Mouse (Mus musculus) gastrocnemius, adult 2 months (tissue): ENCODE measurements around the gene Ube3c. TPM values are rescaled to one million over a fixed set of nuclear protein-coding genes. Genes with fewer than 3 reads are reported as not detected.

ENCODE experiments used
- DNase-seq: peaks from one replicate; pipeline ENCODE4 v3.0.0; 2022
- H3K27ac ChIP-seq: fragments of 200-600 bp; 2 replicates; pipeline ENCODE4 v1.8.1; 2022; ENCODE audit warnings: mild to moderate bottlenecking
- H3K4me3 ChIP-seq: fragments of 200-600 bp; 2 replicates; pipeline ENCODE4 v1.8.1; 2022; ENCODE audit warnings: mild to moderate bottlenecking, moderate library complexity
- CTCF ChIP-seq: fragments of 200-600 bp; IDR thresholded peaks from 2 replicates; pipeline ENCODE4 v1.8.1; 2022; ENCODE audit warnings: antibody characterized with exemption, mild to moderate bottlenecking, moderate library complexity
- intact Hi-C: fragments of 180-260 bp; cut with DNase I; formaldehyde crosslinking; loops from one replicate; pipeline ENCODE4 v1.15.1; 2025
- total RNA-seq, 2 experiments: library from RNA; stranded (reverse); gene quantifications; 2 replicates each; pipeline ENCODE4 v1.2.3; 2021

The Ube3c gene
- total RNA-seq, 2 experiments from 2014 or later, result 35.9 to 36.3 TPM

DNA sequence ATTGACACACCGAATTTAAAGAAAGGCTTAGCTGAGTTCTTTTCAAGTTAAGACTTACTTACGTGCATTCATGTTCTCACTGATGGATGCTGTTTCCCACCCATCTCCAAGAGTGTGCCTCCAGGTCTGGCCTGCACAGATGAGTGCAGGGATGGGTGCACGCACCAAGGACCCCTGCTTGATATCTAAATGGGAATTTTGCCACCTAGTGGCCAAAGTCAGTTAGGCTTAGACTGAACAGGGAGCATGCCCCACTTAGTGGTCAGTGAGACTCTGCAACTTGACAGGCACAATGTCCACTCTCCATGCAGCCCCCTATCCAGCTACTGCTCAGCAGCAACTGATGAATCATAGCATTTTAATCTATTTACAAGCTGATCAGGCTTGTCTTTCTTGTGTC is 118.6 kb downstream of the Ube3c start:
- DNase-seq, result no peak

GRCm38 (mm10) chr5:29688352-29688751 is 119.3 kb downstream of the Ube3c start:
- no peak overlapping the region for H3K27ac ChIP-seq
- intact Hi-C loops, result no loop called here
- no peak for TF ChIP-seq CTCF
- H3K4me3 ChIP-seq, result no peak overlapping the region
- DNase-seq, result no peak

More for the DNA sequence above, 118.6 kb downstream of the Ube3c start:
- H3K27ac ChIP-seq, result no peak overlapping the region
- intact Hi-C loops, result loop anchor here (2.0 kb wide), 1 partner anchor 297 kb away; no protein-coding TSS in a partner anchor
- H3K4me3 ChIP-seq, result no peak overlapping the region
- TF ChIP-seq CTCF, result peak; percentile 70

- no peak for TF ChIP-seq CTCF
- no peak for DNase-seq
- Histone ChIP-seq H3K4me3 (no peak overlapping the region), H3K27ac (no peak overlapping the region)
- intact Hi-C loops, result no loop called here
These were observed 129.5 kb downstream of the Ube3c start for GRCm38 (mm10) chr5:29698493-29698892.

DNA sequence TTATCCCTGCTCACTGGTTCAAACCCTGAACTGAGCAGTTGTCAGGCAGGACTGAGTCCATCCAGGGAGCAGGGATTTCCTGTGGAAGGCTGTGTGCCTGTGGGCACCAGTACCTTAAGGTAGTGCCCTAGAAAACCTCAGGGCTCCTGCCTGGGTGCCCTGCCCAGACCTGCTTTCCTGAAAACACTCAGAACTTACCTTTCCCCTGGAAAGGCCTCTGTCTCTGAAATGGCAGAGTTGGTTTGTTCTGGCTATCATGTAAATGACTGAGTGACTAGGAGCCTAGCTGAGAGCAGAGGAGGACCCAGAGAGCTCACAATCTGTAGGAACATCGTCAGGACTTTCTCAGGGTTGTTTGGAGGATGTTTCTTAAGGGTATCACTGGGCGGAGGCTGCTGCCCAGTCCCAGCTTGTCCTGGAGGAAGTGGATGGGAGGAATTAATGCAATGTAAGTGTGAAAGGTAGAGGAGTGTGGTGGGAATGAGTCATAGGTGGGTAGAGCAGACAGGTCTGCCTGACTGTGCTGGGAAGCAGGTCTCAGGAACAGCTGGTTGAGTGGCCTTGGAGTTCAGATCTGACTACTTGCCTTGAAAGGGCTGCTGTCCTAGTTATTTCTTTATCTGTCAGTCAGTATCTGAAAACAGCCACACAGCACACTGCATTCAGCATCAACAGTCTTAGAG is 130.6 kb downstream of the Ube3c start:
- TF ChIP-seq CTCF, result no peak
- intact Hi-C loops, result no loop called here
- H3K27ac ChIP-seq, result no peak overlapping the region
- H3K4me3 ChIP-seq, result no peak overlapping the region
- DNase-seq, result no peak

DNA sequence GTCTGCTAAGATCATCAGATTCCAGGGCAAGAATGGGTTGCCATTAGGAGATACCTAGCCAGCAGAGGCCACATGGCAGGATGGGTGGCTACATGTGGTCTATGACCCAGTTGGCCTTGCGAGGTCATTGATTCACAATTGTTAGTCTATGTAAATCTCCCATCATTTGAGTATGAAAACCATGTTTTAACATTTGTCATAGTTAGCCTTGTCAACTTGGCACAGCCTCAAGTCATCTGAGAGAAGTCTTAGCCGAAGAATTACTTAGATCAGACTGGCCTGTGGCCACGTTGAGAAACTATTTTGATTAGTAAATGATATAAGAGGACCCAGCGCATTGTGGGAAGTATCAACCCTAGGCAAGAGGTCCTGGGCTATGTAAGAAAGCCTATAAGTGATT is 138.2 kb downstream of the Ube3c start:
- intact Hi-C loops, result no loop called here
- Histone ChIP-seq H3K27ac (no peak overlapping the region), H3K4me3 (no peak overlapping the region)
- no peak for TF ChIP-seq CTCF
- no peak for DNase-seq

GRCm38 (mm10) chr5:29708258-29708657 is 139.2 kb downstream of the Ube3c start:
- DNase-seq, result peak; percentile 26
- no peak overlapping the region for H3K4me3 ChIP-seq
- H3K27ac ChIP-seq, result 0 out of 2 replicates have a peak overlapping the region, but pooled peaks have one; percentile 2
- intact Hi-C loops, result no loop called here
- TF ChIP-seq CTCF, result no peak

DNA sequence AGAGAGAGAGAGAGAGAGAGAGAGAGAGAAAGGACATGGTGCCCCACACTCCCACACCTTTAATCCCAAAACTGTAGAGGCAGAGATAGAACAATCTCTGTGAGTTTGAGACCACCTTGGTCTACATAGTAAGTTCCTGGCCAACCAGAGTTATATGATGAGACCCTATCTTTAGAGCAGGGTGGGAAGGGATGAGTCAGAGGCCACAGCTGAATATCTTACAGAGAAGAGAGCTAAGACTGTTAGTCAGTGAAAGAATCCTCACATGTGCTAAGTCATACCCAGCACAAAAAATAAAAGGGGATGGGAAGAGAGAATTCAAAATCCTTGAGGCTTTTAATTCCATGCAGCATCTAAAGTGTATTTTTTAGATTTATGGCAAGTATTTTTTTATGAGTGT is 142.6 kb downstream of the Ube3c start:
- H3K4me3 ChIP-seq, result no peak overlapping the region
- intact Hi-C loops, result no loop called here
- DNase-seq, result no peak
- no peak overlapping the region for H3K27ac ChIP-seq
- no peak for TF ChIP-seq CTCF

DNA sequence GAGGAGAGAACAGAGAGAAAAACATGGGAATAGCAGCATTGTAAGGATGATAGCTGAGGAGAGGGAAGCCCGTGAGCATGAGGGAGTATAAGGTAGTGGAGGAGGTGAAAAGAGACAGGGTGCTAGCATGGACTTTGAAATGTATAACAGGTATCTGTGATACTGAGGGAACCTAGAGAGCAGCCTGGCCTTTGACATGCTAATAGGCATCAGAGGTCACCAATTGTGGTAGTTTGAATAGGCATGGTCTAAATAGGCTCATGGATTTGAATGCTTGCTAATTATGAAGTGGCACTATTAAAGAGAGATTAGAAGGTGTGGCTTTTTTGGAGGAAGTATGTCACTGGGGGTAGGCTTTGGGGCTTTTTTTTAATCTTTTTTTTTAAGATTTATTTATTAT is 143.9 kb downstream of the Ube3c start:
- no peak for DNase-seq
- intact Hi-C loops, result no loop called here
- no peak for TF ChIP-seq CTCF
- no peak overlapping the region for H3K4me3 ChIP-seq
- no peak overlapping the region for H3K27ac ChIP-seq

- Histone ChIP-seq H3K4me3 (no peak overlapping the region), H3K27ac (no peak overlapping the region)
- intact Hi-C loops, result no loop called here
- TF ChIP-seq CTCF, result no peak
- no peak for DNase-seq
These were observed 152.1 kb downstream of the Ube3c start for GRCm38 (mm10) chr5:29721159-29721558.

DNA sequence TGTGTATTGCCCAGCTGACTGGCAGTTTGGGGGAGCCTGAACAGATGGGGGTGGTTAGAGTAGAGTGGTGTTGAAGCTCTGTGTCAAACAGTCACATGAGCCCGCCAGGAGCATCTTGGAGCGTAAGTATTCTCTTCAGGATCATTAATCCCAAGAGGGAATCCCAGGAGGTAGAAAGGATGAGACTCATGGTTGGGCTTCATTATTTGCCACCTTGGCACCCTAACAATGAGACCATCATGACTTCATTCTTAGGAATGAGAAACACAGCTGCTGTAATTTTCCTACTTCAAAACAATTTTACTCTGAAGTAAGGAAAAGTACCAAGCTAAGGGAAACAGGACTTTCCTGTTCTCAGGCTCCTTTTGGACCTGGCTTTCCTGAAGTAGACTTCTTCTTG is 156.3 kb downstream of the Ube3c start:
- H3K4me3 ChIP-seq, result no peak overlapping the region
- TF ChIP-seq CTCF, result no peak
- DNase-seq, result no peak
- no peak overlapping the region for H3K27ac ChIP-seq
- intact Hi-C loops, result no loop called here

Other genes with a start within 250 kb of the Ube3c start
- gene Lmbr1, start 190.9 kb upstream of the Ube3c start, total RNA-seq, result 1 to 10 TPM; 9.0 to 9.8 TPM
- 10 to 100 TPM; 11.2 to 13.6 TPM for gene Nom1, start 134.6 kb upstream of the Ube3c start, total RNA-seq
- gene Mnx1, start 90.8 kb upstream of the Ube3c start, total RNA-seq, result not detected
- gene Dnajb6, start 166.4 kb downstream of the Ube3c start, total RNA-seq, result 10 to 100 TPM; 76.9 to 78.9 TPM
- not detected for gene Gm5129, start 166.7 kb downstream of the Ube3c start, total RNA-seq